Mouse (Mus musculus) midbrain, embryonic 13.5 days (tissue): ENCODE measurements at regions not wholly inside any gene's neighbourhood (a gene's known extent, or its start where the extent isn't known, plus 50 kb on each side); places are given as distances from the start of the nearest gene placed in this dataset.
A peak's percentile ranks its signal among the peaks of the same experiment; 100 is the strongest.

Experiments used
- ATAC-seq: fragments of 200-750 bp; cut with Nextera tagmentation; 2 replicates; pipeline ENCODE4 v1.8.0; 2017; ENCODE audit warnings: mild to moderate bottlenecking, moderate TSS enrichment, moderate library complexity
- H3K27ac ChIP-seq: fragments of 300-500 bp; sonication (generic); 2 replicates; pipeline ENCODE4 v1.5.1; 2015; ENCODE audit warnings: inconsistent platforms, mild to moderate bottlenecking, moderate library complexity
- H3K27me3 ChIP-seq: fragments of 300-500 bp; sonication (generic); 2 replicates; pipeline ENCODE4 v1.6.1; 2015; ENCODE audit warnings: mild to moderate bottlenecking, inconsistent platforms
- H3K36me3 ChIP-seq: fragments of 300-500 bp; sonication (generic); 2 replicates; pipeline ENCODE4 v1.6.1; 2015; ENCODE audit warnings: mild to moderate bottlenecking, inconsistent platforms
- H3K4me1 ChIP-seq: fragments of 300-500 bp; sonication (generic); replicated peaks from 2 replicates; pipeline ENCODE4 v1.6.1; 2015; ENCODE audit warnings: inconsistent platforms
- H3K4me2 ChIP-seq: fragments of 300-500 bp; sonication (generic); replicated peaks from 2 replicates; pipeline ENCODE4 v1.6.1; 2015; ENCODE audit warnings: moderate library complexity, mild to moderate bottlenecking, inconsistent platforms
- H3K4me3 ChIP-seq: fragments of 300-500 bp; sonication (generic); replicated peaks from 2 replicates; pipeline ENCODE4 v1.5.1; 2015; ENCODE audit warnings: mild to moderate bottlenecking, inconsistent platforms
- H3K9ac ChIP-seq: fragments of 300-500 bp; sonication (generic); replicated peaks from 2 replicates; pipeline ENCODE4 v1.6.1; 2015; ENCODE audit warnings: mild to moderate bottlenecking, inconsistent platforms
- H3K9me3 ChIP-seq: fragments of 300-500 bp; sonication (generic); 2 replicates; pipeline ENCODE4 v1.6.1; 2016; ENCODE audit warnings: mild to moderate bottlenecking, inconsistent platforms
- WGBS: fragments of 180-500 bp; shearing (Covaris S2); methylation state at CpG from one replicate; pipeline ENCODE4 v1.1.7; 2015; 5-methylcytosine and 5-hydroxymethylcytosine counted together

GRCm38 (mm10) chr13:40652916-40653315 lies 85.3 kb downstream of the Tfap2a start:
- Histone ChIP-seq H3K9me3 (no peaks in the 10 kb centered on the region), H3K4me1 (peaks cover 19% of the 10 kb centered on the region), H3K27me3 (peaks cover 4% of the 10 kb centered on the region; the same call in 1 of the 2 replicates), H3K36me3 (no peaks in the 10 kb centered on the region), H3K9ac (no peak overlapping the region), H3K27ac (no peak overlapping the region), H3K4me3 (no peak overlapping the region), H3K4me2 (no peak overlapping the region)
- WGBS = 70% methylated on average over 3 of the region's 3 CpGs
- no peak for ATAC-seq

GRCm38 (mm10) chr13:40651056-40651455 lies 87.1 kb downstream of the Tfap2a start:
- no peak overlapping the region for H3K9ac ChIP-seq
- no peak overlapping the region; the same call in 1 of the 2 replicates for H3K4me2 ChIP-seq
- H3K4me1 ChIP-seq = peaks cover 19% of the 10 kb centered on the region
- H3K27ac ChIP-seq = peak overlapping the region; percentile 19; the same call in 1 of the 2 replicates
- H3K36me3 ChIP-seq = no peaks in the 10 kb centered on the region
- peaks cover 4% of the 10 kb centered on the region; the same call in 1 of the 2 replicates for H3K27me3 ChIP-seq
- WGBS = 54% methylated on average over 16 of the region's 16 CpGs
- H3K4me3 ChIP-seq = no peak overlapping the region
- no peaks in the 10 kb centered on the region for H3K9me3 ChIP-seq
- peak; percentile 69; the same call in 1 of the 2 replicates for ATAC-seq

GRCm38 (mm10) chr13:40650036-40650709 lies 88.0 kb downstream of the Tfap2a start:
- peaks cover 19% of the 10 kb centered on the region for H3K4me1 ChIP-seq
- H3K4me3 ChIP-seq = no peak overlapping the region
- no peak overlapping the region for H3K9ac ChIP-seq
- H3K27ac ChIP-seq = peak overlapping the region; percentile 19; the same call in 1 of the 2 replicates
- peaks cover 4% of the 10 kb centered on the region; the same call in 1 of the 2 replicates for H3K27me3 ChIP-seq
- H3K36me3 ChIP-seq = no peaks in the 10 kb centered on the region
- ATAC-seq = peak; percentile 58; the same call in 1 of the 2 replicates
- peak overlapping the region; percentile 35 for H3K4me2 ChIP-seq
- no peaks in the 10 kb centered on the region for H3K9me3 ChIP-seq
- 18% methylated on average over 10 of the region's 10 CpGs for WGBS

GRCm38 (mm10) chr13:40649096-40650035 lies 88.8 kb downstream of the Tfap2a start:
- Histone ChIP-seq H3K36me3 (no peaks in the 10 kb centered on the region), H3K27ac (no peak overlapping the region), H3K9me3 (no peaks in the 10 kb centered on the region), H3K9ac (no peak overlapping the region), H3K4me2 (peak overlapping the region; percentile 35), H3K27me3 (peaks cover 4% of the 10 kb centered on the region; the same call in 1 of the 2 replicates), H3K4me1 (peaks cover 19% of the 10 kb centered on the region), H3K4me3 (no peak overlapping the region)
- ATAC-seq = peak; percentile 65; the same call in 1 of the 2 replicates
- WGBS = 32% methylated on average over 10 of the region's 10 CpGs

- WGBS = 84% methylated on average over 10 of the region's 10 CpGs
- H3K27ac ChIP-seq = no peak overlapping the region
- H3K9ac ChIP-seq = no peak overlapping the region
- H3K4me3 ChIP-seq = no peak overlapping the region
- no peaks in the 10 kb centered on the region for H3K36me3 ChIP-seq
- H3K27me3 ChIP-seq = 0 out of 2 replicates have a peak, but pooled peaks cover 4% of the 10 kb centered on the region
- ATAC-seq = no peak
- H3K4me2 ChIP-seq = no peak overlapping the region
- H3K9me3 ChIP-seq = no peaks in the 10 kb centered on the region
- peaks cover 18% of the 10 kb centered on the region for H3K4me1 ChIP-seq
These were observed 92.0 kb downstream of the Tfap2a start for GRCm38 (mm10) chr13:40646131-40646530.

- Histone ChIP-seq H3K27ac (no peak overlapping the region), H3K9me3 (no peaks in the 10 kb centered on the region), H3K9ac (no peak overlapping the region), H3K36me3 (no peaks in the 10 kb centered on the region), H3K27me3 (0 out of 2 replicates have a peak, but pooled peaks cover 4% of the 10 kb centered on the region), H3K4me3 (no peak overlapping the region), H3K4me2 (no peak overlapping the region), H3K4me1 (peaks cover 14% of the 10 kb centered on the region)
- ATAC-seq = no peak
- 71% methylated on average over 3 of the region's 3 CpGs for WGBS
These were observed 92.5 kb downstream of the Tfap2a start for GRCm38 (mm10) chr13:40645646-40646045.

GRCm38 (mm10) chr13:40642931-40643330 lies 95.2 kb downstream of the Tfap2a start:
- H3K9ac ChIP-seq = no peak overlapping the region
- 78% methylated on average over 6 of the region's 6 CpGs for WGBS
- no peak overlapping the region for H3K4me3 ChIP-seq
- no peaks in the 10 kb centered on the region for H3K4me1 ChIP-seq
- H3K9me3 ChIP-seq = no peaks in the 10 kb centered on the region
- ATAC-seq = no peak
- no peak overlapping the region for H3K27ac ChIP-seq
- H3K4me2 ChIP-seq = no peak overlapping the region
- H3K27me3 ChIP-seq = no peaks in the 10 kb centered on the region
- no peaks in the 10 kb centered on the region for H3K36me3 ChIP-seq

GRCm38 (mm10) chr13:40637269-40637668 lies 100.9 kb downstream of the Tfap2a start:
- no peak overlapping the region for H3K9ac ChIP-seq
- H3K27ac ChIP-seq = no peak overlapping the region
- 85% methylated on average over 6 of the region's 6 CpGs for WGBS
- no peaks in the 10 kb centered on the region for H3K36me3 ChIP-seq
- no peak overlapping the region for H3K4me3 ChIP-seq
- H3K9me3 ChIP-seq = no peaks in the 10 kb centered on the region
- H3K4me2 ChIP-seq = no peak overlapping the region
- H3K27me3 ChIP-seq = no peaks in the 10 kb centered on the region
- ATAC-seq = no peak
- H3K4me1 ChIP-seq = no peaks in the 10 kb centered on the region

GRCm38 (mm10) chr13:40617881-40618280 lies 120.3 kb downstream of the Tfap2a start:
- no peaks in the 10 kb centered on the region for H3K4me1 ChIP-seq
- no peak for ATAC-seq
- H3K4me3 ChIP-seq = no peak overlapping the region
- no peaks in the 10 kb centered on the region for H3K27me3 ChIP-seq
- no peak overlapping the region for H3K9ac ChIP-seq
- no peak overlapping the region for H3K27ac ChIP-seq
- WGBS = 97% methylated on average over 20 of the region's 20 CpGs
- no peaks in the 10 kb centered on the region for H3K36me3 ChIP-seq
- H3K9me3 ChIP-seq = no peaks in the 10 kb centered on the region
- no peak overlapping the region for H3K4me2 ChIP-seq

- WGBS = 38% methylated on average over 4 of the region's 4 CpGs
- ATAC-seq = no peak
These were observed 129.7 kb downstream of the Tfap2a start for GRCm38 (mm10) chr13:40608526-40608925.

GRCm38 (mm10) chr13:40606405-40607271 lies 131.5 kb downstream of the Tfap2a start:
- 30% methylated on average over 25 of the region's 25 CpGs for WGBS
- Histone ChIP-seq H3K4me1 (peaks cover 23% of the 10 kb centered on the region), H3K4me3 (peak overlapping the region; percentile 34), H3K4me2 (peak overlapping the region; percentile 56), H3K9ac (peak overlapping the region; percentile 39), H3K9me3 (no peaks in the 10 kb centered on the region), H3K27me3 (no peaks in the 10 kb centered on the region), H3K36me3 (no peaks in the 10 kb centered on the region), H3K27ac (peak overlapping the region; percentile 54)
- peak; percentile 84 for ATAC-seq

More at GRCm38 (mm10) chr13:40608526-40608925, 129.7 kb downstream of the Tfap2a start:
- Histone ChIP-seq H3K4me1 (peaks cover 23% of the 10 kb centered on the region), H3K9me3 (no peaks in the 10 kb centered on the region), H3K9ac (no peak overlapping the region), H3K27me3 (no peaks in the 10 kb centered on the region), H3K4me3 (no peak overlapping the region), H3K4me2 (no peak overlapping the region), H3K36me3 (no peaks in the 10 kb centered on the region), H3K27ac (no peak overlapping the region)
